Mouse (Mus musculus) MEL (cell line): Measurements from ENCODE around the gene Cgnl1.

Experiments
- CHD2 ChIP-seq: IDR thresholded peaks from 2 replicates; pipeline ENCODE4 v1.6.1; 2011; ENCODE audit warnings: low read length, improper control_type of control experiment
- CTCF ChIP-seq, 3 experiments: IDR thresholded peaks in 2 of 3; conservative IDR thresholded peaks in 1 of 3; 2 replicates each; pipeline ENCODE4 v1.5.1; 2011 to 2012; ENCODE audit warnings: low read length in 3 of 3, low read depth in 2 of 3, mild to moderate bottlenecking in 2 of 3, improper control_type of control experiment in 1 of 3, inconsistent platforms in 1 of 3, mixed read lengths in 1 of 3, moderate library complexity in 1 of 3; ENCODE audit not compliant: control insufficient read depth in 1 of 3, insufficient read depth in 1 of 3, poor library complexity in 1 of 3, severe bottlenecking in 1 of 3
- E2F4 ChIP-seq: IDR thresholded peaks from 2 replicates; pipeline ENCODE4 v1.6.1; 2011; ENCODE audit warnings: low read depth, low read length, improper control_type of control experiment, borderline replicate concordance
- NELFE ChIP-seq: IDR thresholded peaks from 2 replicates; pipeline ENCODE4 v1.6.1; 2011; ENCODE audit warnings: low read depth, low read length, improper control_type of control experiment
- POLR2A ChIP-seq, 2 experiments: IDR thresholded peaks; 2 replicates each; pipeline ENCODE4 v1.6.1; 2011 to 2012; ENCODE audit warnings: low read length in 2 of 2, mild to moderate bottlenecking in 2 of 2, control low read depth in 1 of 2, improper control_type of control experiment in 1 of 2, low read depth in 1 of 2, moderate library complexity in 1 of 2; ENCODE audit not compliant: control insufficient read depth in 1 of 2, insufficient read depth in 1 of 2, poor library complexity in 1 of 2
- SIN3A ChIP-seq: IDR thresholded peaks from 2 replicates; pipeline ENCODE4 v1.6.1; 2012; ENCODE audit warnings: low read length, improper control_type of control experiment, inconsistent platforms
- TBP ChIP-seq: IDR thresholded peaks from 2 replicates; pipeline ENCODE4 v1.8.0; 2011; ENCODE audit warnings: low read depth, low read length, improper control_type of control experiment

DNA sequence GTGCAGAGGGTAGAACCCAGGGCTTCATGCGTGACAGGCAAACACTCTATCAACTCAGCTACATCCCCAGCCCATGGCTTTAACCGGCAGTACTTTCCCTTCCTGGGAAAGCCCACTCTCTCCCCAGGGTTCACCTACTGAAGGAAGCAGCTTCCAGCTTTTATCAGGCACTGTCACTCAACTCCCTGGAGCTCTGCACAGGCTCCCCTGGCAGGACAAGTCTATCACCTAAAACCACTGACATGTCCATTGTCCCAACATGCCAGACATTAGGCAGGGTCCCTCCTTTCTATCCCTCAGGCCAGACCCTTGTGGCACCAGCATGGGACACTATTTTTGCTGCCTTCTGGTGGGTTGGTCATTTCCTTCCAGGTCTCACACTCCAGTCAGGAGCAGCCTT, 37.8 kb downstream of the Cgnl1 start:
- no peak for TF ChIP-seq NELFE
- TF ChIP-seq POLR2A (IDR thresholded peaks at IDR 0.05; ENCODE audit: control insufficient read depth in 1 of 2, insufficient read depth in 1 of 2, low read depth in 1 of 2, low read length in 2 of 2, poor library complexity in 1 of 2): no peak
- TF ChIP-seq CTCF (IDR thresholded peaks at IDR 0.05 in 2 of 3, conservative IDR thresholded peaks at IDR 0.05 in 1 of 3; ENCODE audit: control insufficient read depth in 1 of 3, insufficient read depth in 1 of 3, low read depth in 2 of 3, low read length in 3 of 3, poor library complexity in 1 of 3, severe bottlenecking in 1 of 3): no peak
- no peak for TF ChIP-seq CHD2
- TF ChIP-seq SIN3A: no peak
- TF ChIP-seq E2F4: no peak
- TF ChIP-seq TBP: no peak
